Comparison of ENCODE assay signal across 15 mouse cellular contexts in genomic region chr14:25686216-25686945, GRCm38 (mm10). TPM values are rescaled to one million over a fixed set of nuclear protein-coding genes. Genes with fewer than 3 reads are reported as not detected.
DNase-seq lines count a peak whose midpoint lies in the region; ATAC-seq and TF ChIP-seq lines count a peak whose summit lies in the region.
"Had no signal": no experiment of that assay in that cellular context is flagged by ENCODE, and none has a peak within 500 bp of the region (broad histone marks: within the 10 kb centered on the region; RNA-seq: fewer than 3 reads in every experiment).

No protein-coding gene starts in this region.

- 69% methylated on average over 7 of the region's 7 CpGs for WGBS in heart, embryonic 10.5 days
- WGBS in midbrain, embryonic 11.5 days, result 90% methylated on average over 7 of the region's 7 CpGs
- WGBS in midbrain, embryonic 13.5 days, result 89% methylated on average over 7 of the region's 7 CpGs
- 55% methylated on average over 7 of the region's 7 CpGs for WGBS in liver, embryonic 14.5 days (ENCODE audit: insufficient replicate concordance)
- 54% methylated on average over 7 of the region's 7 CpGs for WGBS in neural tube, embryonic 15.5 days
- 47% methylated on average over 7 of the region's 7 CpGs for WGBS in kidney, embryonic 14.5 days

- no peaks in the 10 kb centered on the region for H3K36me3 ChIP-seq in heart, embryonic 10.5 days
- no peaks in the 10 kb centered on the region for H3K36me3 ChIP-seq in midbrain, embryonic 11.5 days (ENCODE audit: control insufficient read depth, insufficient read depth, low read length)
- H3K36me3 ChIP-seq in midbrain, embryonic 13.5 days, result no peaks in the 10 kb centered on the region
- H3K36me3 ChIP-seq in liver, embryonic 14.5 days (replicated peaks; ENCODE audit: control insufficient read depth, insufficient read depth, low read depth), result no peaks in the 10 kb centered on the region
- H3K36me3 ChIP-seq in neural tube, embryonic 15.5 days, result no peaks in the 10 kb centered on the region
- no peaks in the 10 kb centered on the region for H3K36me3 ChIP-seq in kidney, embryonic 14.5 days (ENCODE audit: control insufficient read depth, insufficient read depth, low read length)
- H3K36me3 ChIP-seq: neural tube, embryonic 12.5 days had no signal

- H3K9ac ChIP-seq in midbrain, embryonic 11.5 days (ENCODE audit: low read length), result no peak overlapping the region
- no peak overlapping the region for H3K9ac ChIP-seq in midbrain, embryonic 13.5 days (replicated peaks)
- no peak overlapping the region for H3K9ac ChIP-seq in liver, embryonic 14.5 days (replicated peaks)
- no peak overlapping the region for H3K9ac ChIP-seq in neural tube, embryonic 15.5 days (replicated peaks)
- H3K9ac ChIP-seq in kidney, embryonic 14.5 days (ENCODE audit: low read depth, low read length), result no peak overlapping the region
- H3K9ac ChIP-seq: neural tube, embryonic 12.5 days had no signal

- no peak overlapping the region for H3K4me2 ChIP-seq in midbrain, embryonic 11.5 days
- no peak overlapping the region for H3K4me2 ChIP-seq in midbrain, embryonic 13.5 days (replicated peaks)
- no peak overlapping the region for H3K4me2 ChIP-seq in liver, embryonic 14.5 days (ENCODE audit: low read depth)
- no peak overlapping the region for H3K4me2 ChIP-seq in neural tube, embryonic 15.5 days
- H3K4me2 ChIP-seq in kidney, embryonic 14.5 days (replicated peaks; ENCODE audit: low read depth, low read length), result no peak overlapping the region
- H3K4me2 ChIP-seq: neural tube, embryonic 12.5 days had no signal

- ATAC-seq in midbrain, embryonic 11.5 days (ENCODE audit: low FRiP score), result no peak
- no peak for ATAC-seq in midbrain, embryonic 13.5 days
- ATAC-seq in liver, embryonic 14.5 days (ENCODE audit: insufficient read depth), result 0 out of 2 replicates have a peak, but pooled peaks have one; percentile 43
- no peak for ATAC-seq in neural tube, embryonic 15.5 days (ENCODE audit: low FRiP score)
- ATAC-seq in kidney, embryonic 14.5 days (ENCODE audit: low FRiP score, low TSS enrichment), result no peak
- ATAC-seq: hindbrain, postnatal 0 days; midbrain, embryonic 16.5 days had no signal

- TF ChIP-seq CTCF in liver, embryonic 14.5 days (IDR thresholded peaks at IDR 0.05; ENCODE audit: low read depth), result no peak

- peaks cover 41% of the 10 kb centered on the region for H3K4me1 ChIP-seq in heart, embryonic 10.5 days
- no peaks in the 10 kb centered on the region for H3K4me1 ChIP-seq in midbrain, embryonic 11.5 days (ENCODE audit: control insufficient read depth, insufficient read depth, low read length)
- H3K4me1 ChIP-seq in midbrain, embryonic 13.5 days (replicated peaks), result no peaks in the 10 kb centered on the region
- peaks cover 0 to 3% of the 10 kb centered on the region in 2 experiments; a peak in 2 of 4 replicates for H3K4me1 ChIP-seq in liver, embryonic 14.5 days (replicated peaks; ENCODE audit: control insufficient read depth in 2 of 2, insufficient read depth in 2 of 2, low read length in 1 of 2)
- H3K4me1 ChIP-seq in neural tube, embryonic 15.5 days, result no peaks in the 10 kb centered on the region
- no peaks in the 10 kb centered on the region for H3K4me1 ChIP-seq in kidney, embryonic 14.5 days (ENCODE audit: control insufficient read depth, insufficient read depth, low read length)
- H3K4me1 ChIP-seq: neural tube, embryonic 12.5 days had no signal

- TF ChIP-seq EP300 in liver, embryonic 14.5 days (IDR thresholded peaks at IDR 0.05; ENCODE audit: low read depth), result no peak

- H3K27me3 ChIP-seq in heart, embryonic 10.5 days (ENCODE audit: insufficient read depth, poor library complexity, severe bottlenecking), result no peaks in the 10 kb centered on the region
- no peaks in the 10 kb centered on the region for H3K27me3 ChIP-seq in midbrain, embryonic 11.5 days (ENCODE audit: control insufficient read depth, insufficient read depth, low read length)
- H3K27me3 ChIP-seq in midbrain, embryonic 13.5 days, result no peaks in the 10 kb centered on the region
- H3K27me3 ChIP-seq in liver, embryonic 14.5 days (ENCODE audit: control insufficient read depth, insufficient read depth, low read length), result no peaks in the 10 kb centered on the region
- no peaks in the 10 kb centered on the region for H3K27me3 ChIP-seq in neural tube, embryonic 15.5 days (replicated peaks)
- no peaks in the 10 kb centered on the region for H3K27me3 ChIP-seq in kidney, embryonic 14.5 days (ENCODE audit: control insufficient read depth, insufficient read depth, low read length)
- H3K27me3 ChIP-seq: neural tube, embryonic 12.5 days had no signal

- H3K4me3 ChIP-seq in heart, embryonic 10.5 days, result no peak overlapping the region
- no peak overlapping the region for H3K4me3 ChIP-seq in midbrain, embryonic 11.5 days (ENCODE audit: low read depth, low read length)
- no peak overlapping the region for H3K4me3 ChIP-seq in midbrain, embryonic 13.5 days (replicated peaks)
- H3K4me3 ChIP-seq in liver, embryonic 14.5 days (ENCODE audit: insufficient read depth in 1 of 2, low read depth in 2 of 2, low read length in 2 of 2), result no peak overlapping the region
- no peak overlapping the region for H3K4me3 ChIP-seq in neural tube, embryonic 15.5 days (replicated peaks)
- no peak overlapping the region for H3K4me3 ChIP-seq in kidney, embryonic 14.5 days (ENCODE audit: low read length)
- H3K4me3 ChIP-seq: neural tube, embryonic 12.5 days had no signal

- no peak for DNase-seq in heart, embryonic 10.5 days (ENCODE audit: low spot score)
- no peak for DNase-seq in heart, adult 8-10 months (ENCODE audit: low spot score)
- peak; percentile 47 for DNase-seq in midbrain, embryonic 11.5 days (ENCODE audit: low spot score, missing footprints)
- DNase-seq in liver, embryonic 14.5 days (ENCODE audit: low read depth in 3 of 3, low spot score in 3 of 3), result no peak
- no peak for DNase-seq in adrenal gland, adult (ENCODE audit: inconsistent age in 2 of 2, low spot score in 1 of 2)
- DNase-seq: adrenal gland, adult 2 months; cerebellum, adult 18-20 months; retina, postnatal 1 day had no signal

- H3K27ac ChIP-seq in heart, embryonic 10.5 days, result peak overlapping the region; percentile 84
- no peak overlapping the region for H3K27ac ChIP-seq in midbrain, embryonic 11.5 days (ENCODE audit: low read depth, low read length)
- no peak overlapping the region for H3K27ac ChIP-seq in midbrain, embryonic 13.5 days
- no peak overlapping the region for H3K27ac ChIP-seq in liver, embryonic 14.5 days
- H3K27ac ChIP-seq in neural tube, embryonic 15.5 days (replicated peaks), result no peak overlapping the region
- no peak overlapping the region for H3K27ac ChIP-seq in kidney, embryonic 14.5 days (ENCODE audit: low read depth, low read length)
- H3K27ac ChIP-seq: hindbrain, postnatal 0 days; kidney, postnatal 0 days; neural tube, embryonic 12.5 days had no signal

- H3K9me3 ChIP-seq in heart, embryonic 10.5 days, result no peaks in the 10 kb centered on the region
- H3K9me3 ChIP-seq in midbrain, embryonic 11.5 days (ENCODE audit: control insufficient read depth, low read length), result no peaks in the 10 kb centered on the region
- H3K9me3 ChIP-seq in midbrain, embryonic 13.5 days, result no peaks in the 10 kb centered on the region
- no peaks in the 10 kb centered on the region for H3K9me3 ChIP-seq in liver, embryonic 14.5 days (ENCODE audit: control insufficient read depth, low read length)
- H3K9me3 ChIP-seq in neural tube, embryonic 15.5 days (replicated peaks), result no peaks in the 10 kb centered on the region
- H3K9me3 ChIP-seq in kidney, embryonic 14.5 days (ENCODE audit: control insufficient read depth, low read length), result no peaks in the 10 kb centered on the region
- H3K9me3 ChIP-seq: neural tube, embryonic 12.5 days had no signal

RNA-seq across cellular contexts. Expression of gene Ppif, which starts 7.6 kb away (rescaled TPM):
- polyA plus RNA-seq in heart, embryonic 10.5 days (2016; fragmentation: Nextera tagmentation; extraction: Ambion mirVana), result 65.7 and 104 TPM in 2 replicates
- 100 to 1,000 TPM; 300 to 329 (median 307) TPM for total RNA-seq in heart, adult 8-10 months (2022)
- 36.2 and 37.4 TPM in 2 replicates for polyA plus RNA-seq in midbrain, embryonic 11.5 days (2014; fragmentation: Nextera tagmentation; extraction: Ambion mirVana)
- polyA plus RNA-seq in midbrain, embryonic 13.5 days (2015; fragmentation: Nextera tagmentation; extraction: Ambion mirVana), result 25.3 and 25.5 TPM in 2 replicates
- polyA plus RNA-seq in liver, embryonic 14.5 days (2012; rRNA removed), result 42.5 and 44.2 TPM in 2 replicates
- 28.8 and 35.7 TPM in 2 replicates for polyA plus RNA-seq in liver, embryonic 14.5 days (2014; fragmentation: Nextera tagmentation; extraction: Ambion mirVana)
- polyA plus RNA-seq in neural tube, embryonic 15.5 days (2015; fragmentation: Nextera tagmentation; extraction: Ambion mirVana), result 38.0 and 42.9 TPM in 2 replicates
- 44.4 and 46.6 TPM in 2 replicates for polyA plus RNA-seq in kidney, embryonic 14.5 days (2014; fragmentation: Nextera tagmentation; extraction: Ambion mirVana)
